Mouse (Mus musculus) kidney, postnatal 25 days (tissue): ENCODE data around the gene Rpl29.

Experiments used
- DNase-seq, 2 experiments: peaks; one replicate each; pipeline ENCODE4 v3.0.0; 2021; ENCODE audit warnings: mixed read lengths in 2 of 2

The Rpl29 gene

GRCm38 (mm10) chr9:106429221-106430014 is at the start of gene Rpl29:
Gene Rpl29 (plus strand): TSS chr9:106429454.
- DNase-seq, result peak; percentile 96 to 98

GRCm38 (mm10) chr9:106386181-106386864 is 42.9 kb upstream of the Rpl29 start:
- peak in 1 of 2 experiments; percentile 57 for DNase-seq

- DNase-seq, result peak; percentile 18 to 48
These were observed 36.3 kb upstream of the Rpl29 start for GRCm38 (mm10) chr9:106392828-106393527.

GRCm38 (mm10) chr9:106393548-106393947 is 35.7 kb upstream of the Rpl29 start:
- no peak for DNase-seq

- peak; percentile 62 to 73 for DNase-seq
These were observed 34.3 kb upstream of the Rpl29 start for GRCm38 (mm10) chr9:106394649-106395602.

- DNase-seq, result peak in 1 of 2 experiments; percentile 14
These were observed 31.5 kb upstream of the Rpl29 start for GRCm38 (mm10) chr9:106397733-106398132.

GRCm38 (mm10) chr9:106398667-106399311 is 30.5 kb upstream of the Rpl29 start:
- DNase-seq, result no peak

GRCm38 (mm10) chr9:106399808-106400207 is 29.4 kb upstream of the Rpl29 start:
- no peak for DNase-seq

- no peak for DNase-seq
These were observed 27.1 kb upstream of the Rpl29 start for GRCm38 (mm10) chr9:106402149-106402548.

- DNase-seq, result no peak
These were observed 26.5 kb upstream of the Rpl29 start for GRCm38 (mm10) chr9:106402607-106403375.

GRCm38 (mm10) chr9:106405275-106405674 is 24.0 kb upstream of the Rpl29 start:
- peak; percentile 47 to 81 for DNase-seq

GRCm38 (mm10) chr9:106406443-106407078 is 22.7 kb upstream of the Rpl29 start:
- peak; percentile 66 to 73 for DNase-seq

GRCm38 (mm10) chr9:106409096-106409495 is 20.2 kb upstream of the Rpl29 start:
- DNase-seq, result no peak

GRCm38 (mm10) chr9:106410086-106410650 is 19.1 kb upstream of the Rpl29 start:
- DNase-seq, result no peak

GRCm38 (mm10) chr9:106411091-106411594 is 18.1 kb upstream of the Rpl29 start:
- no peak for DNase-seq

- no peak for DNase-seq
These were observed 17.5 kb upstream of the Rpl29 start for GRCm38 (mm10) chr9:106411729-106412128.

- DNase-seq, result no peak
These were observed 17.0 kb upstream of the Rpl29 start for GRCm38 (mm10) chr9:106412210-106412609.

- DNase-seq, result no peak
These were observed 15.6 kb upstream of the Rpl29 start for GRCm38 (mm10) chr9:106413606-106414005.

- DNase-seq, result no peak
These were observed 12.4 kb upstream of the Rpl29 start for GRCm38 (mm10) chr9:106416826-106417225.
